Mouse (Mus musculus) limb, embryonic 14.5 days (tissue): ENCODE results near the gene Grb2. TPM values are rescaled to one million over a fixed set of nuclear protein-coding genes. Genes with fewer than 3 reads are reported as not detected.

Experiments used
- ATAC-seq: fragments of 200-750 bp; cut with Nextera tagmentation; 2 replicates; pipeline ENCODE4 v1.8.0; 2017; ENCODE audit warnings: low read depth, moderate number of reproducible peaks, moderate TSS enrichment; ENCODE audit not compliant: low FRiP score
- DNase-seq: peaks from one replicate; pipeline ENCODE4 v3.0.0-alpha.2; 2015; ENCODE audit warnings: low spot score
- H3K27ac ChIP-seq: fragments of 300-500 bp; sonication (generic); replicated peaks from 2 replicates; pipeline ENCODE4 v1.5.1; 2014; ENCODE audit warnings: low read depth, mild to moderate bottlenecking, low read length, moderate library complexity, mixed read lengths
- H3K27me3 ChIP-seq: fragments of 300-500 bp; sonication (generic); 2 replicates; pipeline ENCODE4 v1.6.1; 2014; ENCODE audit warnings: low read length, mixed read lengths; ENCODE audit not compliant: control insufficient read depth, insufficient read depth
- H3K36me3 ChIP-seq: fragments of 300-500 bp; sonication (generic); 2 replicates; pipeline ENCODE4 v1.6.1; 2014; ENCODE audit warnings: mild to moderate bottlenecking, low read length, moderate library complexity, mixed read lengths; ENCODE audit not compliant: control insufficient read depth, insufficient read depth
- H3K4me1 ChIP-seq: fragments of 300-500 bp; sonication (generic); 2 replicates; pipeline ENCODE4 v1.6.1; 2014; ENCODE audit warnings: antibody characterized with exemption, low read length, mixed read lengths; ENCODE audit not compliant: control insufficient read depth, insufficient read depth
- H3K4me2 ChIP-seq: fragments of 300-500 bp; sonication (generic); replicated peaks from 2 replicates; pipeline ENCODE4 v1.6.1; 2014; ENCODE audit warnings: low read depth, mild to moderate bottlenecking, low read length, moderate library complexity; ENCODE audit not compliant: severe bottlenecking
- H3K4me3 ChIP-seq: fragments of 300-500 bp; sonication (generic); replicated peaks from 2 replicates; pipeline ENCODE4 v1.5.1; 2014; ENCODE audit warnings: low read length
- H3K9ac ChIP-seq: fragments of 300-500 bp; sonication (generic); 2 replicates; pipeline ENCODE4 v1.6.1; 2014; ENCODE audit warnings: mild to moderate bottlenecking, low read depth, low read length, moderate library complexity; ENCODE audit not compliant: severe bottlenecking
- H3K9me3 ChIP-seq: fragments of 300-500 bp; sonication (generic); 2 replicates; pipeline ENCODE4 v1.6.1; 2016; ENCODE audit warnings: low read length; ENCODE audit not compliant: control insufficient read depth
- POLR2A ChIP-seq: fragments of 200-500 bp; IDR thresholded peaks from 2 replicates; pipeline ENCODE4 v1.8.0; 2012; ENCODE audit warnings: inconsistent platforms, mild to moderate bottlenecking, moderate library complexity, borderline replicate concordance; ENCODE audit not compliant: insufficient read depth, insufficient read length; ENCODE audit errors: extremely low read depth
- WGBS: fragments of 180-500 bp; shearing (Covaris S2); extraction: QIAGEN DNeasy Blood & Tissue Kit; methylation state at CpG from one replicate; pipeline ENCODE4 v1.1.7; 2014; 5-methylcytosine and 5-hydroxymethylcytosine counted together
- polyA plus RNA-seq, 2 experiments: library from polyadenylated mRNA; depleted of rRNA in 1 of 2; stranded (reverse) in 1 of 2; unstranded in 1 of 2; fragments of >200 nt; fragmentation: Nextera tagmentation in 1 of 2; extraction: Ambion mirVana in 1 of 2; gene quantifications; 2 replicates each; pipeline versions ENCODE4 v1.2.1 to v1.2.3; 2012 to 2014

Gene Grb2
- polyA plus RNA-seq, 2 experiments, result 58.0 to 61.5 TPM

DNA sequence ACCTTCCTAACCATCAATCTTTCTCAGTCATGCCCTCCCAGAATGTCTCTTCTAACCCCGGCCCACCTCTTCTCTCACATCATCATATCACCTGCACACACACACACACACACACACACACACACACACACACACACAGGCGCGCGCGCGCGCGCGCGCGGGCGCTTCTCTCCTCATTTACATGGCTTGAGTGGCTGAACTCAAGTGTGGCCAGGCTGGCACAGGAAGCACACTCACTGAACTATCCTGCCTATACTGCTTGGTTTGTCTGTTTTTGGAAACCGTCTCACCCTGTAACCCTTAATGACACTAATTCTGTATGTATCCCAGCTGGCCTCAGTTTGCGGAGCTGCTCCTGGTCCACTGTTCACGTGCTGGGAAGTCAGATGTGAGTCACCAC is 107.7 kb downstream of the Grb2 start:
- Histone ChIP-seq H3K9me3 (no peaks in the 10 kb centered on the region), H3K27ac (no peak overlapping the region), H3K4me2 (no peak overlapping the region), H3K4me3 (no peak overlapping the region), H3K36me3 (peaks cover 33% of the 10 kb centered on the region), H3K4me1 (peaks cover 14% of the 10 kb centered on the region), H3K9ac (no peak overlapping the region), H3K27me3 (no peaks in the 10 kb centered on the region)
- WGBS, result 98% methylated on average over 15 of the region's 15 CpGs
- TF ChIP-seq POLR2A, result no peak
- ATAC-seq, result no peak
- DNase-seq, result no peak

DNA sequence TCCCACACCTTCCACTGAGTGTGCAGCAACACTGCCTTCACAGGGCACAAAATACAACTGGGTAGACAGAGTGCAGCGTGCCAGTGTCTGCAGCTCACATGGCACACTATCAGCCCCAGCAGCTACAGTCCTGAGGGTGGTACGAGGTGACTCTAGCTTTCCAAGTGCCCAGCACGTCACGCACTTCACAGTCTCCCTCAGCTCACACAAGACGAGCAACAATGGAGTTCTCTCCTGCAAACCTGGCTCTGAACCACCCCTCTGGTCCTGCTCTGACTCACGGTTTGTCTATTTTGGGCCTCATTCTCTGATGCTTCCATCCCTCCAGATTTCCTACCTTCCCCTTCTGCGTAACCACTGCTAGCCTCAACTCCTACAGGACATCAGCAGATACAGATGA is 108.7 kb downstream of the Grb2 start:
- Histone ChIP-seq H3K4me2 (no peak overlapping the region), H3K4me1 (peaks cover 8% of the 10 kb centered on the region), H3K9me3 (no peaks in the 10 kb centered on the region), H3K27me3 (no peaks in the 10 kb centered on the region), H3K4me3 (no peak overlapping the region), H3K9ac (no peak overlapping the region), H3K27ac (no peak overlapping the region), H3K36me3 (peaks cover 39% of the 10 kb centered on the region)
- no peak for DNase-seq
- no peak for TF ChIP-seq POLR2A
- no peak for ATAC-seq
- WGBS, result 93% methylated on average over 7 of the region's 7 CpGs

DNA sequence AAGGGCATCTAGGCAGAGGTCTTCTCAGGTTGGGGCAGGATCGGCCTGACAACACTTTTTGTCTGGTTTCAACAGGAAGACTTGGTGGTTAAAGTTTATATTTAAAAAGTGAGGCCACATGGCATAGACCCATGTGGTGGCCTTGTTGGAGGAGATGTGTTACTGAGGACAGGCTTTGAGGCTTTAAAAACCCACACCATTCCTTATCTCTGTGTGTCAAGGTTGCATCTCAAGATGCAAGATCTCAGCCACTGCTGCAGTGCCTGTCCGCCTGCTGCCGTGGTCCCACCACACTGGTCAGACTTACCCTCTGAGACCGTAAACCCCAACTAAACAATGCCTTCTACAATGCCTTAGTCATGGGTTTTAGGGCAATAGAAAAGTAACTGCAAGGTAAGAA is 110.1 kb downstream of the Grb2 start:
- H3K4me3 ChIP-seq, result no peak overlapping the region
- H3K27ac ChIP-seq, result no peak overlapping the region
- H3K4me1 ChIP-seq, result peaks cover 6% of the 10 kb centered on the region; the same call in 1 of the 2 replicates
- no peak overlapping the region for H3K4me2 ChIP-seq
- TF ChIP-seq POLR2A, result no peak
- no peaks in the 10 kb centered on the region for H3K27me3 ChIP-seq
- H3K9me3 ChIP-seq, result no peaks in the 10 kb centered on the region
- 91% methylated on average over 4 of the region's 4 CpGs for WGBS
- DNase-seq (no peak), ATAC-seq (no peak)
- H3K9ac ChIP-seq, result no peak overlapping the region
- peaks cover 52% of the 10 kb centered on the region for H3K36me3 ChIP-seq

DNA sequence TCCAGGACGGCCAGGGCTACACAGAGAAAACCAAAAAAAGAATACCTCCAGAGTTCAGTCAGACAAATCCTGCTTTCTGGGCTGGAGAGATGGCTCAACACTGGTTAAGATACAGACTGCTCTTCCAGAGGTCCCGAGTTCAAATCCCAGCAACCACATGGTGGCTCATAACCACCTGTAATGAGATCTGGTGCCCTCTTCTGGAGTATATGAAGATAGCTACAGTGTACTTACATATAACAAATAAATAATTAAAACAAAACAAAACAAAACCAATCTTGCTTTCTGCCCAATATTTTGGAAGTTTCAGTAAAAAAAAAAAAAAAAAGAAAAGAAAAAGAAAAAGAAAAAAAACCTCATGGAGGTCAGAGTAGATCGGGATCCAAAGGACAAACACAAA is 113.2 kb downstream of the Grb2 start:
- no peak overlapping the region for H3K27ac ChIP-seq
- TF ChIP-seq POLR2A, result no peak
- no peak overlapping the region for H3K9ac ChIP-seq
- 96% methylated on average over 3 of the region's 3 CpGs for WGBS
- H3K9me3 ChIP-seq, result no peaks in the 10 kb centered on the region
- H3K4me3 ChIP-seq, result no peak overlapping the region
- H3K4me1 ChIP-seq, result no peaks in the 10 kb centered on the region
- peaks cover 73% of the 10 kb centered on the region for H3K36me3 ChIP-seq
- H3K27me3 ChIP-seq, result no peaks in the 10 kb centered on the region
- ATAC-seq (no peak), DNase-seq (no peak)
- H3K4me2 ChIP-seq, result no peak overlapping the region

Other genes with a start within 250 kb of the Grb2 start
- 0.04 and 0.08 TPM in 2 replicates for gene Slc16a5, start 246.1 kb downstream of the Grb2 start, polyA plus RNA-seq (2012; rRNA removed)
- not detected in 2 replicates for gene Slc16a5, start 246.1 kb downstream of the Grb2 start, polyA plus RNA-seq (2014; fragmentation: Nextera tagmentation; extraction: Ambion mirVana)
- gene Armc7, start 232.9 kb downstream of the Grb2 start, polyA plus RNA-seq (2012; rRNA removed), result 7.5 and 9.7 TPM in 2 replicates
- gene Armc7, start 232.9 kb downstream of the Grb2 start, polyA plus RNA-seq (2014; fragmentation: Nextera tagmentation; extraction: Ambion mirVana), result 8.4 and 8.5 TPM in 2 replicates
- gene Nt5c, start 216.7 kb downstream of the Grb2 start, polyA plus RNA-seq (2012; rRNA removed), result 51.8 and 55.4 TPM in 2 replicates
- gene Nt5c, start 216.7 kb downstream of the Grb2 start, polyA plus RNA-seq (2014; fragmentation: Nextera tagmentation; extraction: Ambion mirVana), result 70.6 and 76.6 TPM in 2 replicates
- gene Jpt1, start 194.2 kb downstream of the Grb2 start, polyA plus RNA-seq (2012; rRNA removed), result 411 and 458 TPM in 2 replicates
- 541 and 547 TPM in 2 replicates for gene Jpt1, start 194.2 kb downstream of the Grb2 start, polyA plus RNA-seq (2014; fragmentation: Nextera tagmentation; extraction: Ambion mirVana)
- gene Sumo2, start 172.3 kb downstream of the Grb2 start, polyA plus RNA-seq (2012; rRNA removed), result 543 and 563 TPM in 2 replicates
- 942 and 968 TPM in 2 replicates for gene Sumo2, start 172.3 kb downstream of the Grb2 start, polyA plus RNA-seq (2014; fragmentation: Nextera tagmentation; extraction: Ambion mirVana)
- gene Nup85, start 144.2 kb downstream of the Grb2 start, polyA plus RNA-seq (2012; rRNA removed), result 184 and 187 TPM in 2 replicates
- 144 and 148 TPM in 2 replicates for gene Nup85, start 144.2 kb downstream of the Grb2 start, polyA plus RNA-seq (2014; fragmentation: Nextera tagmentation; extraction: Ambion mirVana)
- gene Mrps7, start 104.7 kb downstream of the Grb2 start, polyA plus RNA-seq (2012; rRNA removed), result 40.2 and 47.4 TPM in 2 replicates
- 86.6 and 89.0 TPM in 2 replicates for gene Mrps7, start 104.7 kb downstream of the Grb2 start, polyA plus RNA-seq (2014; fragmentation: Nextera tagmentation; extraction: Ambion mirVana)
- gene Gga3, start 104.5 kb downstream of the Grb2 start, polyA plus RNA-seq (2012; rRNA removed), result 39.5 and 48.2 TPM in 2 replicates
- gene Gga3, start 104.5 kb downstream of the Grb2 start, polyA plus RNA-seq (2014; fragmentation: Nextera tagmentation; extraction: Ambion mirVana), result 17.7 and 19.1 TPM in 2 replicates
- gene Mif4gd, start 95.6 kb downstream of the Grb2 start, polyA plus RNA-seq (2012; rRNA removed), result 34.2 and 36.1 TPM in 2 replicates
- 23.1 and 23.5 TPM in 2 replicates for gene Mif4gd, start 95.6 kb downstream of the Grb2 start, polyA plus RNA-seq (2014; fragmentation: Nextera tagmentation; extraction: Ambion mirVana)
- 30.7 and 36.3 TPM in 2 replicates for gene Slc25a19, start 80.3 kb downstream of the Grb2 start, polyA plus RNA-seq (2012; rRNA removed)
- gene Slc25a19, start 80.3 kb downstream of the Grb2 start, polyA plus RNA-seq (2014; fragmentation: Nextera tagmentation; extraction: Ambion mirVana), result 20.9 and 26.9 TPM in 2 replicates
- gene Tmem94, start 56.8 kb upstream of the Grb2 start, polyA plus RNA-seq (2012; rRNA removed), result 46.8 and 68.8 TPM in 2 replicates
- 17.9 and 18.8 TPM in 2 replicates for gene Tmem94, start 56.8 kb upstream of the Grb2 start, polyA plus RNA-seq (2014; fragmentation: Nextera tagmentation; extraction: Ambion mirVana)
- gene Caskin2, start 105.0 kb upstream of the Grb2 start, polyA plus RNA-seq (2012; rRNA removed), result 34.6 and 44.7 TPM in 2 replicates
- gene Caskin2, start 105.0 kb upstream of the Grb2 start, polyA plus RNA-seq (2014; fragmentation: Nextera tagmentation; extraction: Ambion mirVana), result 17.3 and 21.2 TPM in 2 replicates
- gene Tsen54, start 106.1 kb upstream of the Grb2 start, polyA plus RNA-seq (2012; rRNA removed), result 32.6 and 40.0 TPM in 2 replicates
- 28.1 and 30.2 TPM in 2 replicates for gene Tsen54, start 106.1 kb upstream of the Grb2 start, polyA plus RNA-seq (2014; fragmentation: Nextera tagmentation; extraction: Ambion mirVana)
- gene Llgl2, start 115.5 kb upstream of the Grb2 start, polyA plus RNA-seq (2012; rRNA removed), result 11.2 and 12.6 TPM in 2 replicates
- 12.3 and 13.3 TPM in 2 replicates for gene Llgl2, start 115.5 kb upstream of the Grb2 start, polyA plus RNA-seq (2014; fragmentation: Nextera tagmentation; extraction: Ambion mirVana)
- gene Myo15b, start 149.8 kb upstream of the Grb2 start, polyA plus RNA-seq (2012; rRNA removed), result 0.55 and 1.3 TPM in 2 replicates
- gene Myo15b, start 149.8 kb upstream of the Grb2 start, polyA plus RNA-seq (2014; fragmentation: Nextera tagmentation; extraction: Ambion mirVana), result 0.54 and 0.56 TPM in 2 replicates
- 9.8 and 10.5 TPM in 2 replicates for gene Smim5, start 191.4 kb upstream of the Grb2 start, polyA plus RNA-seq (2012; rRNA removed)
- 16.0 and 17.5 TPM in 2 replicates for gene Smim5, start 191.4 kb upstream of the Grb2 start, polyA plus RNA-seq (2014; fragmentation: Nextera tagmentation; extraction: Ambion mirVana)
- gene Smim6, start 203.4 kb upstream of the Grb2 start, polyA plus RNA-seq (2012; rRNA removed), result 0.52 and 0.77 TPM in 2 replicates
- 0.83 and 0.89 TPM in 2 replicates for gene Smim6, start 203.4 kb upstream of the Grb2 start, polyA plus RNA-seq (2014; fragmentation: Nextera tagmentation; extraction: Ambion mirVana)
- 35.6 and 52.6 TPM in 2 replicates for gene Sap30bp, start 224.7 kb upstream of the Grb2 start, polyA plus RNA-seq (2012; rRNA removed)
- gene Sap30bp, start 224.7 kb upstream of the Grb2 start, polyA plus RNA-seq (2014; fragmentation: Nextera tagmentation; extraction: Ambion mirVana), result 36.6 and 36.9 TPM in 2 replicates
- gene Recql5, start 224.9 kb upstream of the Grb2 start, polyA plus RNA-seq (2012; rRNA removed), result 27.9 and 28.0 TPM in 2 replicates
- 16.1 and 18.3 TPM in 2 replicates for gene Recql5, start 224.9 kb upstream of the Grb2 start, polyA plus RNA-seq (2014; fragmentation: Nextera tagmentation; extraction: Ambion mirVana)